Mouse (Mus musculus) retina, embryonic 14.5 days (tissue): ENCODE results near the gene Lrrc4.

Experiments used
- DNase-seq: peaks from one replicate; pipeline ENCODE4 v3.0.0-alpha.2; 2015; ENCODE audit warnings: low spot score

Lrrc4 gene

GRCm38 (mm10) chr6:28724776-28725175, 106.8 kb downstream of the Lrrc4 start:
- no peak for DNase-seq

GRCm38 (mm10) chr6:28723059-28723458, 108.5 kb downstream of the Lrrc4 start:
- DNase-seq, result no peak

DNA sequence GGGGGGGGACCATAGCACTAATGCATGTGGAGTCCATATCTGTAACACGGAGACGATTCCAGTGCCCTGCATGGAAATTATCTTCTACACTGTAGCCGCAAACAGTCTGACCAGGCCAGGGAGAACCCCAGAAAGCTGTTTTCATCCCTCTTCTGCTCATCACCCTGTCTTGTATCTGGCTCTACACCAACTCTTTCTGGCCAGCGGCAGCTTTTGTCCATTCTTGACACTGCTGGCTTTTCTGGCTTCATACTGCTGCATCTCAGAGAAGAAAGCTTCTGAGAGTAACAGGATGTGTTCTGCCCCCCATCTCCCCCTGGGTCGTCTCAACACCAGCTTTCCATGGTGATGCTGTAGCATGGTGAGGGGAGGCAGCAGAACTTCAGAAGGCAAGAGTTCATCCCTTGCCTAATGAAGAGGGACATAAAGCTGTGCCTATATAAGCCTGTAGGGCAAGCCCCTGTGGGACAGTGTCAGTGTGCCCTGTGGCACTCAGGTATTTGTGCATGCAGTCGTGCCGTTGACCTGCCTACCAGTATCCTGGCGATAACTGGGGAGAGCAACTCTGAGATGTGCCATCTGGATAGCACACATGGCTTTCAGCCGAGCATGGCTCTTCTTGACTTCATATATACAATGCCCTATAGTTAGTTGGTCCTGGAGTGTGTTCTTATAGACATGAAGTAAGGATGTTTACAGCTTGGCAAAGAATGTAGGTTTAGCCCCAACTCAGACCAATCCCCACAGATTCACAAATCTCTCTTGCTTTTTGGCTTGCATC, 111.0 kb downstream of the Lrrc4 start:
- no peak for DNase-seq

DNA sequence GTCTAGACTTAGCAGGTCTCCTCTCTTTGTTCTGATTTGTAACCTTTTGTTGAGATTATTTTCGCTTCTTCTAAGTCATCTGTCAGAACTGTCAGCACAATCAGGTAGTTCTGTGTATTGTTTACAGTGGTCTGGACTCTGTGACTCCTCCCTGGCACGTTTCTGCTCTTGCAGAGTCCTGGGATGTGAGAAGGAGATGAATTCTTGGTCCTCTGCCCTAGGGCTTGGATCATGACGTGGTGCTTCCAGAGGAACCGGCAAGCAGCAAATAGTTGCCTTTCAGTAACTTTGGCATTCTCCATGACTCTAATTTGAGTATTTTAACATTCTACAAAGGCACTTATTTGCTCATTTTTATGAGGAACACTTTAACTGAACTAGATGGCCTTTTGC, 113.7 kb downstream of the Lrrc4 start:
- DNase-seq, result no peak

DNA sequence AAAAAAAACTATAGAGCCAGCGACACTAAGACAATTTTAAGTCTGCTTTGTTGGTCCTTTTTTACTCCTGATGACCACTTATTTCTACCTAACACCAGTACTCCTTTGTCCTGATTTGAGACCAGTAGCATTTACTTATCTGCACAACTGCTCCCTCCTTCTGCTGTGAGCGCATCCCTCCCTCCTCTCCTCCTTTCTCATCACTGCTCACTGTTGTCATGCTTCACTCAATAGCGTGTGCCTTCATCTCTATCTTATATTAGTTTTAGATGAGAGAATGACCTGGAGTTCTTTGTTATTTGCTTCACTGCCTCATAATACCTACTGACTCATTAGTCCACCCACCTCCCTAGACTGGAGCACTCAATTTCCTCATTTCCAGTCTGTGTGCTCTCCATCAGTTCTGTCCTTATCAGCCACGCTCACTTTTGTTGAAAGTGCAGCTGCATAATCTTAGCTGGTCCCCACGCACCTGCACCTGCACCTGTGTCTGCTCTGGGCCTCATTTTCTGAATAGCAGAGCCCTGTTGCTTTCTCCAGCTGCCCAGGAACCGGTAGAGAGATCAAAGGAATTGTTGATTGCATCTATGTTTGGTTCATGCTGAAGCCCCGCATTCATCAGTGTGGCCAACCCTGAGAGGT, 114.2 kb downstream of the Lrrc4 start:
- no peak for DNase-seq

DNA sequence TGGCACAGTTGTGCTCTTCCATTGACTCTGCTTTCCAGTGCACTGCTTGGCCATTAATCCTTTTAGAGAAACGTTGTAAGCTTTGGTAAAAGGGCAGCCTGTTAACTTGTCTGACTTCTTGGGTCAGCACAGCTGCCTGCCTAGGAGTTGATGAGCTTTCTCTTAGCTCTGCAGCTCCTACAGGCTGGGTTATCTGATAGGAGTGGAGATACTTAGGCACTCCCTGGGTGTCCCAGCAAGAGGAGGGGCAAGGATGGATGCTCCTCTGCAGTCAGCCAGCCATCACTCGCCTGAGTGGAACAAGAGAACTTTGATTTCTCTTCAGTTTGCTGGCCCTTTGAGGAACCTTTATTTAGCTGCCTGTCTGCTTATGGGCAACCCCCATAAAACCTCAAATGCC, 121.5 kb downstream of the Lrrc4 start:
- no peak for DNase-seq

DNA sequence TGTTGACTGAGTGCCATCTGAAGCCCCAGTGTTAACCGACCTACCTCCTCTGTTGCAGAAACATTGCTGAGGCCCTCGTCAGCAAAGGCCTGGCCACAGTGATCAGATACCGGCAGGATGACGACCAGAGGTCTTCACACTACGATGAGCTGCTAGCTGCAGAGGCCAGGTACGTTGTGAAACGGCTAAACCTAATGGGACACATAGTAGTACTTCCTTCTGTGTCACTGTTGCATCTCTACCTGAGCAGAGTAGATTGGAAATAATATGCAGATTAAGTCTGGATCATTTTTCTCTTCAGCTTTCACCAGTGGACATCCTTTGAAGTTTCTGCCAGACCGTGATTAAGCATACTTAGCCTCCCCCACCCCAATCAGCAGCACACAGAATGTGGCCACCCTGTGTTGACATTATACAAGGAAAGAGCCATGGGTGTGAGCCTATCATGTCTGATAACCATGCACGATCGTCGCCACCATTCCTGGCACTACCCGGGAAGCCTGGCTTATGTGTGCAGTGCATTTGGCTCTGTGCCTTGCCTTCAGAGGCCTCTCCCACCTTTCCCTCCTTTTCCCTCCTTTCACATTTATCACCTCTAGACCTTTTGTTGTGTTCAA, 124.5 kb downstream of the Lrrc4 start:
- DNase-seq, result no peak

- DNase-seq, result no peak
These were observed 125.2 kb downstream of the Lrrc4 start for GRCm38 (mm10) chr6:28706108-28706975.

DNA sequence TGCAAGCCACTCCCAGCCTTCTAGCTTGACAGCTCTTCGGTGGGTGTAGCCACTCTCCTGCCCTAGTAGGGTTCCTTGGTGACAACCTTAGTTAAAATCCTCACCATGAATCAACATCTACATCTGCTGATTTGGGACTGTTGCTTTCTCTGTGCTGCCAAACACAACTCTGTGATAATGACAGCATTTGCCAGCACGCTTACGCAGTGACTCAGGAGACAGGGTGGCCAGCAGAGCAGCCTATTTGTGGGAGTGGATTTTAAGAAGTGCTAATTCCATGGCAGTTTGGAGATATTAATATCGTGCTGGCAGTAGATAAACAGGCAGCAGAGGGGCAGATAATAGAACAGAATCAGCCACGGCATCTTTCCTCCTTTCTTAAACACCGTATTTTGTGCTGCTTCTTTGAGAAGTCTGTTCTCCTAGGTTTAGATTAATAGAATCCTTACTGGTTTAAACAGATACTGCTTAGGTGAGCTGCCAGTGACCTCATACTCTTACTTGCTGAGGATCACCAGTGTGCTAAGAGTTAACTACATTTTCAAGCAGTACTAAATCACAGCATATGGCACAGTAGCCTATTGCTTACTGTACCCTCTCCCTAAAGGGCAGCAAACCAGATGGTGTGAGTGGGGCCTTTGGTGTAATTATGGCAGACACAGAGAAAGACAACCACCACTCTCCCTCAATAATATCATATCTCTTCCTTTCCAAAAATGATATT, 126.0 kb downstream of the Lrrc4 start:
- DNase-seq, result no peak

DNA sequence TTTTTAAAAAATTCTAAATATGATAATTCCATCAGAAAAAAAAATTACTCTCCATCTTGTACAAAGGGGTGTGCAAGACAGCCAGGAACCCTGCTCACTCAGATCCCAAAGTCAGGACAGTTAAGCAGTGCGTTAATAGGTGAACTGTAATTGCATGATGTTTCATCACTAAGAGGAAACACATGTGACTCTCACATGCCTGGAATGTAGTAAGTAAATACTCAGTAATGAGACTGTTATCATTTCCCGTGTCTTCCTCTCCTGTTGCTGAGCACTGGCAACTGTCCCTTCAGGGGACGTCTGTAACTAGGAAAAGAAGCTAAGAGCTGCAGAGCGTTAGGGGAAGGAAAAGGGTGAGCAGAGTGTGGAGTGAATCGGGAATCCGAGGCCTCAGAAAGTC, 126.9 kb downstream of the Lrrc4 start:
- no peak for DNase-seq

DNA sequence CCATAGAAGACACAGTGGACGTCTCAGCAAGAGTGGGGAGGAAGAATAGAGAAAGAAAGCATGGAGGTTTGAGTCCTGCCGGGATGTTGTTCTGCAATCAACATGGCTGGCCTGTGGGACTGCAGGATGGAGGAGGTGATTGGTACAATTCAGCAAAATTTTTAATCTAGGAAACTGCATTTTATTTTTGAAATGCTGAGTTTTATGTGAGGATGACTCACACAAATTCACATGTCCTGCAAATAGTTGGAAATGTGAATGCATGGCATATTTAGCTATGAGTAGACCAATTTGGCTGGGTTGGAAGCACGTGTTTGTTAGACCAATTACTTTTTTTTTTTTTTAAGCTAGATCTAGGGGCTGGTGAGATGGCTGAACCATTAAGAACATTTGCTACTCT, 134.3 kb downstream of the Lrrc4 start:
- DNase-seq, result no peak

GRCm38 (mm10) chr6:28692659-28693058, 138.9 kb downstream of the Lrrc4 start:
- no peak for DNase-seq

DNA sequence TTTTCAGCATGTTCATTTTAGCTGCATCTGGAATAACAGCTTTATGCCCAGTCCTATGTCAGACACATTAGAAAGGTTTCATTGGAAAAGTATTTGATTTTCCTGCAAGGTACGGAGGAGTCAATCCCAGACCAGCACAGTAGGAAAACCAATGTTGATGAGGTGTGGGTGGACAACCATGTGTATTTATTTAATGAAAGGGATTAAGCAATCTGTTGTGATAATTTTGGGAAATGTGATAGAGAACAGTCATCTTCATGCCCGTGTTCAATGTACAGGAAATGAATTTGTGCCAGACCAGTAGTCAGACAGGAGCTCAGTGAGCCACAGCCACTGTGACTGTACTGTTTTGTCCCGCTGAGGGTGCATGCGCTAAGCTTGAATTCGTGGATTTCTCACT, 143.8 kb downstream of the Lrrc4 start:
- DNase-seq, result no peak

GRCm38 (mm10) chr6:28685745-28686144, 145.8 kb downstream of the Lrrc4 start:
- DNase-seq, result no peak

- no peak for DNase-seq
These were observed 146.5 kb downstream of the Lrrc4 start for GRCm38 (mm10) chr6:28685052-28685451.

DNA sequence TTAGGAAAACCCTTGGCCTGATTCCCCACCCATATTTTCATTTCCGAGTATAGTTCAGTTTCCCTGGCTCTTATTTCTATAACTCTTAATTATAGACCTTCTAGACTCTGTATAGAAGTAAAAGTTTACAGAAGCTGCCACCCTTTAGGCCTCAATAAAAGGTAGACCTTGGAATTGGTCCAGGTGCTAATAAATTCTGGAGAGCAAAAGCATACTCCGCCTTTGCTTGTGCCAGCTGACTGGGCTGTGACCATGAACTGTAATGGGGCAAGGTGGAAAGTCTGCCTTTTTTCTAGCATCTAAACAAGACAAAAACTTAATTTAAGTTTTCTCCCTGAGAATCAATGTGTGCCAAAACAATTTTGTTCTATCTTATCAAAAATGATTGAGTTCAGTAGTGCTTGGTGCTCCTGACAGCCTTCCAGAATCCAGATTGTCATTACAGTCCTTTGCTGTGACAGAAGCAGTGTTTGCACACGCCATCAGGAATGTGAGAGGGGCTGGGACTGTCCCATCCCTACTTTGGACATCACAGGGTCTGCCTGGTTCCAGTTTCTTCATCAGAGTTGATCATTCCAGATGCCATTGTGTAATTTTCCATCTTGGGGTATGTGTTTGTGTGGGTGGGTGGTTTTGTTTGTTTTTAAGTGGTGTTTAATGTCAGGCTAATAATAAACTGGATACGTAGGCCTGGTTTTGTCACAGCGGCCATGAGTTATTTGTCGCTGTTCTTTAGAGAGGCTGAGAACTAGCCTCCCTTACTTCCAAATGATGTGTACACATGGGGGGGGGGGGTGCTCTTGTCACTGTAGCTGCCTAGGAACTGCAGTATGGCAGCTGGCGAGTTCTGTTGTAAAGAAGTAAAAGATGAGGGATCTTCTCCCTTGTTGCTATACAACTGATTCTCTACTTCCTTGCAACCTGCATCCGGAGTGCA, 149.8 kb downstream of the Lrrc4 start:
- DNase-seq, result no peak

DNA sequence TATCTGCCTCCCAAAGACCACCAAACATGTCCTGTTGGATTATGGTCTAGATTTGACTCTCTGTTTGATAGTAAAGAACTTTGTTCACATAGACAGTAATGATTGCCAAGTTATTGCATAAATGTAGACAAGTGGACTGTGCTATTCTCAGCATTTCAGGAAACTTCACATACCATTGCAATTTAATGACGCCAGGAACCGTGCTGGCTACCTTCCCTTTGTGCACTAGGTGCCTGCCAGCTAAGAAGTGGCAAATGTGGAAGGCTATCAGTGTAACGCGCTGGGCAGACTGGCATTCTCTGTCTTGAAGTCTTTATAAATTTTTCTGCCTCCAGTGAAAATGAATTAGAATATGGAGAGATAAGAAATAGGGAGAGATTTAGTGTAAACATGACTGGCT, 151.0 kb downstream of the Lrrc4 start:
- no peak for DNase-seq

- DNase-seq, result no peak
These were observed 152.7 kb downstream of the Lrrc4 start for GRCm38 (mm10) chr6:28678896-28679295.

- no peak for DNase-seq
These were observed 156.9 kb downstream of the Lrrc4 start for GRCm38 (mm10) chr6:28674686-28675085.

- no peak for DNase-seq
These were observed 159.2 kb downstream of the Lrrc4 start for GRCm38 (mm10) chr6:28672388-28672787.

GRCm38 (mm10) chr6:28669251-28669650, 162.3 kb downstream of the Lrrc4 start:
- DNase-seq, result no peak
